Mouse (Mus musculus) adrenal gland, postnatal 36 days (tissue): ENCODE measurements around the gene Actb. TPM values are rescaled to one million over a fixed set of nuclear protein-coding genes. Genes with fewer than 3 reads are reported as not detected.
A peak's percentile ranks its signal among the peaks of the same experiment; 100 is the strongest.

Experiments
- DNase-seq, 2 experiments: peaks; one replicate each; pipeline ENCODE4 v3.0.0; 2021; ENCODE audit warnings: mixed read lengths in 1 of 2
- long read RNA-seq, 2 experiments: library from polyadenylated mRNA; stranded (forward); transcript quantifications; one replicate each; pipeline ENCODE4 v2.0.0; 2021; ENCODE audit warnings: borderline sequencing depth in 2 of 2
- total RNA-seq, 2 experiments: library from RNA; stranded (reverse); gene quantifications; 2 replicates each; pipeline ENCODE4 v1.2.3; 2021

The Actb gene
- 1,000 to 10,000 TPM; 3,336 to 3,351 TPM for total RNA-seq
- long read RNA-seq, experiment 1, transcript Actb-201 (6 exons, 1,920 nt): major isoform, 1,470 of 1,831 reads
- long read RNA-seq, experiment 1, partial matches to known transcripts: 221 of 1,831 reads
- long read RNA-seq, experiment 1, other reads (novel, unspliced or antisense): 138 of 1,831 reads
- long read RNA-seq, experiment 2, transcript Actb-201 (6 exons, 1,920 nt): major isoform, 421 of 486 reads
- long read RNA-seq, experiment 2, partial matches to known transcripts: 24 of 486 reads
- long read RNA-seq, experiment 2, other reads (novel, unspliced or antisense): 40 of 486 reads

- DNase-seq: peak; percentile 96
Observed at GRCm38 (mm10) chr5:142906532-142907047, at the start of gene Actb. Gene Actb (minus strand): TSS chr5:142906754.

GRCm38 (mm10) chr5:142953641-142954040 is 47.1 kb upstream of the Actb start:
- no peak for DNase-seq

- DNase-seq: peak; percentile 80 to 90
Observed at GRCm38 (mm10) chr5:142950405-142950804, 43.9 kb upstream of the Actb start.

GRCm38 (mm10) chr5:142949580-142949979 is 43.0 kb upstream of the Actb start:
- DNase-seq: no peak

- no peak for DNase-seq
Observed at GRCm38 (mm10) chr5:142947460-142947859, 40.9 kb upstream of the Actb start.

GRCm38 (mm10) chr5:142944979-142945682 is 38.6 kb upstream of the Actb start:
- DNase-seq: peak in 1 of 2 experiments; percentile 61

GRCm38 (mm10) chr5:142940393-142940792 is 33.8 kb upstream of the Actb start:
- no peak for DNase-seq

GRCm38 (mm10) chr5:142937956-142938727 is 31.6 kb upstream of the Actb start:
- peak in 1 of 2 experiments; percentile 34 for DNase-seq

- peak; percentile 86 to 87 for DNase-seq
Observed at GRCm38 (mm10) chr5:142936336-142936719, 29.8 kb upstream of the Actb start.

- DNase-seq: peak; percentile 78 to 83
Observed at GRCm38 (mm10) chr5:142935642-142936335, 29.2 kb upstream of the Actb start.

- peak in 1 of 2 experiments; percentile 31 for DNase-seq
Observed at GRCm38 (mm10) chr5:142932731-142933130, 26.2 kb upstream of the Actb start.

- peak; percentile 71 to 88 for DNase-seq
Observed at GRCm38 (mm10) chr5:142932084-142932685, 25.6 kb upstream of the Actb start.

GRCm38 (mm10) chr5:142931241-142931745 is 24.7 kb upstream of the Actb start:
- no peak for DNase-seq

- DNase-seq: no peak
Observed at GRCm38 (mm10) chr5:142929400-142929752, 22.8 kb upstream of the Actb start.

- peak; percentile 84 to 89 for DNase-seq
Observed at GRCm38 (mm10) chr5:142928749-142929399, 22.3 kb upstream of the Actb start.

GRCm38 (mm10) chr5:142927341-142927930 is 20.9 kb upstream of the Actb start:
- no peak for DNase-seq

GRCm38 (mm10) chr5:142926940-142927228 is 20.3 kb upstream of the Actb start:
- no peak for DNase-seq

GRCm38 (mm10) chr5:142926204-142926939 is 19.8 kb upstream of the Actb start:
- peak; percentile 52 to 71 for DNase-seq

- no peak for DNase-seq
Observed at GRCm38 (mm10) chr5:142924336-142924959, 17.9 kb upstream of the Actb start.
